Mouse (Mus musculus) urinary bladder, adult 2 months (tissue): Measurements from ENCODE around the gene Tmtc1. TPM values are rescaled to one million over a fixed set of nuclear protein-coding genes. Genes with fewer than 3 reads are reported as not detected.

ENCODE experiments used
- DNase-seq: peaks from one replicate; pipeline ENCODE4 v3.0.0; 2022; ENCODE audit warnings: low spot score
- polyA plus RNA-seq: library from polyadenylated mRNA; depleted of rRNA; stranded (reverse); fragments of >200 nt; gene quantifications from 2 replicates; pipeline ENCODE4 v1.2.3, GENCODE M21; 2012

The Tmtc1 gene
- polyA plus RNA-seq, 1 experiment: 14.2 TPM

DNA sequence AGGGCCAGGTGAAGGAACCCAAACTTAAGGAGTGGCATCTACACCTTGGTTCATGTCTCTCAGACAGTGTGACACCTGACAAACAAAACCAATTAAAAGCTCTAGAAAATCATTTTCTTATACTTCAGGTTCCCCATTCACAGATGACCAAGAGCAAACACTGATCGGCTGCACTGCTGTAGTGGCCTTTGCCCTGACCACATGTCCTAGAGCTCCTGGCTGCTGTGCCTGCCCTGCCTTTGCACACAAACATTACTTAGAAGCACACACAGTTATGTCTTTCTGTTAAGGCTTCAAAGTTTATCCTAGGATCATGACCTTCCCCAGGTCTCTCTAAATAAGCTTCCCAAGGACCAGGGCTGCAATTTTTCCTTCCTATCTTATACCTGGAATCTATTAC is 199.4 kb downstream of the Tmtc1 start:
- no peak for DNase-seq

DNA sequence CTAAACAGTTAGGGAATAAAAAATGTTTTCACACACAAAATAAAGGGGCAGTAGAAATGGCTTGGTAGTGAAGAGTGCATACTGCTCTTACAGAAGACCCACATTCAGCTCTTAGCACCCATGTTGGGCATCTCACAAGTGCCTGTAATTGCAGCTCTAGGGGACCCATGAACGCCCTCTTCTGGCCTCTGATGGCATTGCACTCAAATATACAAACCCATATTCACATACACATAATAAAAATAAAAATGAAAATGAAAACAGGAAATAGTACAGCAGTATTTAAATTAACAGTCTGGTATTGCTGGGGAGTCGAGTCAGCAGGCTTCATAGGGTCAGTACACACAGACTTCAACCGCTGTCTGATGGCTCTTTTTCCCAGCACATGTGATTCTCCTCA is 201.9 kb downstream of the Tmtc1 start:
- no peak for DNase-seq

- no peak for DNase-seq
Measured at GRCm38 (mm10) chr6:148241685-148242084, 202.5 kb downstream of the Tmtc1 start.

DNA sequence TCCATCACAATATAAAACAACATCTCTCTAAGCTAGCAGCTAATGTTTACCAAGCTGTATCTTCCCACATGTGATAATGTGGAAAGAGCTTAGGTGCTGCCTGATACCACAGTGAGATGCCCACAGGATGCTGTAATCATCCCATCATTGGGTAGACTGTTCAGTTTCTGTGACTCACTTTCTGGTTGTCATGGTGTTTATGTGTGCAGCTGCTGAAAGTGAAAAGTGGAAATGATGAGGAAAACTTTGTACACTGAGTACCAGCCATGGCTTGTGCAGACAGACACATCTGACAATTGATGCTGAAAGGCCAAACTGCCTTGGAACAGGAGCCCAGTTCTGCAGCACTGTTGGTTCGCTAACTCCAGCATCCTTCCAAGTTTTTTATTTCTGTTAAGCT is 204.9 kb downstream of the Tmtc1 start:
- no peak for DNase-seq

DNA sequence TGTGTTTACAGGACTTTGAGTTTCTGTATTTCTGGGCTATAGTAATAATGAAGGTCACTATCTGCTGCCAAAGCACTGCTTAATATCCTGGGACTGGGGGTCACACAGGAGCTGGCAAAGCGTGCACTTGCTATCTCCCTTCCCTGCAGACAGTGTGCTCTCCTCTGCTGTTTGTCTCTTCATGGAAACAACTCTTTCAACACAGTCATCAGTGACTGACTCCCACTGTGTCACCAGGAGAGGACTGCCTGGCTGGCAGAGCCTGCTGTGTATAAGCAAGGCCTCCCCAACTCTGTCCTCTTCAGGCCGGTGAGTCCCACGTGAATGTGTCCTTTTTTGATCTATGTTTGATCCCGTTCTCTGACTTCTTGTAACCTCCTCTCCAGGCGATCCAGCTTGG is 206.7 kb downstream of the Tmtc1 start:
- DNase-seq: no peak

DNA sequence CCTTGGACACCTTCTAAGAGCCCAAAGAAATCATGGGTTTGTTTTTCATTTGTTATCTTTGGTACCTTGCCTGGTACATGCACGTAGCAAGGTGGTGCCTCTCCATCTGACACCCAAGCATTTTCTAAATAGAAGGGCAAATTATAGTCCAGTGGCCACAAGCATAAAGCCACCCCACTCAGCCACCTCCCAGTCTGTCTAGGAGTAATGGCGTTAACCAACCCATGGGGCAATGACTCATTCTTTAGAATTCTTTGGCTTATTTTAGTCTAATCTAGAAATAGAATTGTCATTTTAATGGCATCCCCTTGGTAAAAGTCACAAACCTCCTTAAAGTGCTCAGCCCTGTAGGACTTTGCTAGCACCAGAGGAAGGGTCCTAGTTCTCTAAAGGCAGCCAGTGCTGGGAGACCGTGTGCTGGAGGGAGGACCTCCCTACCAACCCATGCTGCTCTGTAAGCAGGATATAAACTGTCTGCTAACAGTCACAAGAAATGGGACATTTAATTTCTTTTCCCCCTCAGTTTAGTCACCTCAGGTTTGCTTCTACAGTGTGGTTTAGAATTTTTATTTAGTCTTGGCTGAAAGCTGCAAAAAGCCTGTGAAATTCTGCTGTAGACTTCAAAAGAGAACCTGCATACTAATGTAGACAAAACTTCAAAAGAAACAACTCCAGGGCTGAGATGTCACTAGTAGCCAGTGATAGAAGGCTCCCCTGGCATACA is 209.9 kb downstream of the Tmtc1 start:
- no peak for DNase-seq

GRCm38 (mm10) chr6:148227542-148227941 is 216.6 kb downstream of the Tmtc1 start:
- no peak for DNase-seq

DNA sequence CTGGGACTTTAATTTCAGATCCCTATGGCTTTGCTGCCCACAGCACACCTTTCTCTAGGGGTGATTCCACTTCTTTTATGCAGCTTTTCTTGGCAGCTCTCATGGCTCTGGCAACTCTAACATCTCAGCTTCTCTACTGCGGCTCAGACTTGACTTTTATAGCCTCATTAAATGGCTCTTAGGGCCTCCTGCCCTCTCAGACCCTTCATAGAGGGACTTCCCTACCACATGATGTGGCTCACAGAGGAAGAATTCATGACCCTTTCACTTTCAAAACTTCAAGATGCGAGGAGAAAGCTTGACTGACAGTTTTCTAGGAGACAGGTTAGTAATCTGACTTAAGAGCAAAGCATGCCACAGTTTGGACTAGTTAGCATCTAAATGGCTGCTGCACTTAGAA is 221.5 kb downstream of the Tmtc1 start:
- no peak for DNase-seq

DNA sequence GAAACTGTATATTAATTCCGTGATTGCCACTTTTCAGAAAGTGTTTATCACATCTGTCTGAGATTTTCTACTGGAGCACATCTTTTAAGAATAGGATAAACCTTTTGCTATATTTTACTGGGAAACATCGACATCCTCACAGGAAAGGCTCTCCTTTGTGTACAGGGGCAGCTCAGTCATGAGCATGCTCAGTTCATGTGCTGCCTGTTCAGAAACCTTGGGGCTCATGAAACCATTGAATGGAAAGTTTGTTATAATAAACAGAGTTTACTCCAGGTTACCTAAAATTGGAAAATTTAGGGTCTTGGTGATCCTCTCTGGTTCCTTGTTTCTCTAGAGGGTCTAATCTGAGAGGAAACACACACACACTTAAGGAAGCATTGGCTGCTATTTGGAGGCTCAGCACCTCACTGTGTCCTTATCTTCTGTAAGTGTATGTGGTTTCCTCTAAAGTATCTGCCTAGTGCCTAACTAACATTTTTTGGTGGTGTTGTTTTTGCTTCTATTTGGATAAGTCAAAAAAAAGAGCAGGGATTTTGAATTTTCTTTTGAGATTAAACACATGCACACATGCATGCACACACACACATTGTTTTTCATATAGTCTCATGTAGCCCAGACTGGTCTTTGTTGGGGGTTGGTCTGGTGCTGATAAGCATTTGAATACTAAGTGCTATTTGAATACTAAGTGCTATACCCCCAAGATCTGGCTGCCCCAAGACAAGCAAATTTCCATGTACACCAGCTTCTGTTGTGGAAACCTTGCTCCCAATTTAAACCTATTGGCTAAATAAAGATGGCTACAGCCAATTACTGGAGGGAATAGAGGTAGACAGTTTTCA is 225.7 kb downstream of the Tmtc1 start:
- DNase-seq: no peak

- DNase-seq: no peak
Measured at GRCm38 (mm10) chr6:148216752-148217151, 227.4 kb downstream of the Tmtc1 start.

GRCm38 (mm10) chr6:148214765-148215164 is 229.4 kb downstream of the Tmtc1 start:
- DNase-seq: no peak

- peak; percentile 84 for DNase-seq
Measured at GRCm38 (mm10) chr6:148211897-148212680, 232.1 kb downstream of the Tmtc1 start, which contains the start of gene Ergic2. Ergic2 (minus strand) TSS chr6:148212374.

DNA sequence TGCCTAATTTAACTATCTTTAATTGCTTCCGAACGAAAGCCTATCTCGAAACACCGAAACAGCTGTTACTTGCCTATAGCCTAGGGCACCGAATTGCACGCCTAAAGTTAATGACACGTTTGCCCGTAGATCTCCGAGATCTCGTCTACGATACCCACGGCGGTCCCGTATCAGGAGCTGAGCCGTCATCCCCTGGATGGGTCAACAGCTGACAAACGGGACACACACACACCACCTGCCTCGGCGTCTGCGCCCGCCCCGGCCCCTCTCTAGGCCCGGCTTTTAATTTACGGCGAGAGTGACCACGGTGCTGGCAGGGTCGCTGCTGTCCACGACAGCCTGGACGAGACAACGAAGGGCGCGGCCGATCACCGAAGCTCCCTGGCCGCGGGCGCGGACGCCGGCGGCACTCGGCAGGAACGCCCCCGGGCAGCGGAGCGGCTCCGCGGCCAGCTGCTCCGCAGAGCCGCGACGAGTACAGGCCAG is 232.8 kb downstream of the Tmtc1 start:
- no peak for DNase-seq

GRCm38 (mm10) chr6:148207522-148207921 is 236.7 kb downstream of the Tmtc1 start:
- no peak for DNase-seq

- no peak for DNase-seq
Measured at GRCm38 (mm10) chr6:148205134-148205533, 239.1 kb downstream of the Tmtc1 start.

DNA sequence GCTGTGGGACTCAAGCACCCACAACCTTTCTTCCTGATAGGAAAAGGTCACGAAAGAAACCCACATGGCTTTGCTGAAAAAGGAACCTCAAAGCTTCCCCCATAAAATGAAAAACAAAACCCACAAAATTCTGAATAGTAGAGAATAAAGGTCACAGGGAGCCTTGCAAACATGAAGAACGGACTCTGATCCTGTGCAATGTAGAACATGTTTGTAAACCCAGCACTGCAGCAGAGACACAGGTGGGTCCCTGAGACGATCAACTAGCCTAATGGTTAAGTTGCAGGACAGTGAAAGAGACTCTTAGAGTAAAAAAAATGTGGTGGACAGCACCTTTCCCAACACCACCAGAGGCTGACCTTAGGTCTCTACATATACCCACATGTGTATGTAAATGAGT is 244.5 kb downstream of the Tmtc1 start:
- no peak for DNase-seq

DNA sequence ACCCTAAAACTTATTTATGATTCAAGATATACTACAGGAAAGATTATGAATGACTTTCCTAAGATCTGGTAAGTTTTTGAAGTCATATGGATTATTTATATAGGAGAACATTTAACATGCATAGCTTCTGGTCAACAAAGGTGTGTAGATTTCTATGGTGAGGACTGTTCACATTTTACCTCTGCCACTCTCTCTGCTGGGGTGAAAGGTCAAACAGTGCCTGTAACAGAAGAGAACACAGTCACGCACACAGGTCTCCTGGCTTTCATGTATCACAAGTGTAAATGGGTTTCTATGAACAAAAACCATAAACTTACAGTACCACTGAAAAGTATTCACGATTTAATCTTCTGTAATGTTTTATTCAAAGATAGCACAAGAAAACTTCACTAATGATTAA is 245.0 kb downstream of the Tmtc1 start:
- DNase-seq: no peak

- DNase-seq: no peak
Measured at GRCm38 (mm10) chr6:148193972-148194701, 250.1 kb downstream of the Tmtc1 start.

DNA sequence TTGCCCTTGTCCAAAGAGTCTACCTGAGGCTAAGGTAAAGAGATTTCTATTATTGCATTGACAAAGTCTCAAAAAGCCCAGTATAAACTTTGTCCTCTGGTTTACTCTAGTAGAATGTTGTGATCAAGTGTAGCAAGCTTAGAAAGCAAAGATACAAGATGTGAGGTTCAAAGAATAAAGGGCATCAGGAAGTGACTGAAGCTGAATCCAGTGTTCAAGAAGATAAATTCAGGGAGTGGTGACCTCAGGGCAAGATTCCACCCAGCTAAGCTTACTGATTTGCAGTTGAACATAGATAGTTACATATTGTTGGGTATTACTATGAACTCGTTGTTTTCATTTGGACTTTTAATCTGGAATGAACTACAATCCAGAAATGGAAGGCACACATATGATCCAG is 258.5 kb downstream of the Tmtc1 start:
- no peak for DNase-seq
